Mouse (Mus musculus) midbrain, embryonic 13.5 days (tissue): ENCODE results near the gene Zfp654. TPM values are rescaled to one million over a fixed set of nuclear protein-coding genes. Genes with fewer than 3 reads are reported as not detected.

Experiments
- ATAC-seq: fragments of 200-750 bp; cut with Nextera tagmentation; 2 replicates; pipeline ENCODE4 v1.8.0; 2017; ENCODE audit warnings: mild to moderate bottlenecking, moderate TSS enrichment, moderate library complexity
- H3K27ac ChIP-seq: fragments of 300-500 bp; sonication (generic); 2 replicates; pipeline ENCODE4 v1.5.1; 2015; ENCODE audit warnings: inconsistent platforms, mild to moderate bottlenecking, moderate library complexity
- H3K27me3 ChIP-seq: fragments of 300-500 bp; sonication (generic); 2 replicates; pipeline ENCODE4 v1.6.1; 2015; ENCODE audit warnings: mild to moderate bottlenecking, inconsistent platforms
- H3K36me3 ChIP-seq: fragments of 300-500 bp; sonication (generic); 2 replicates; pipeline ENCODE4 v1.6.1; 2015; ENCODE audit warnings: mild to moderate bottlenecking, inconsistent platforms
- H3K4me1 ChIP-seq: fragments of 300-500 bp; sonication (generic); replicated peaks from 2 replicates; pipeline ENCODE4 v1.6.1; 2015; ENCODE audit warnings: inconsistent platforms
- H3K4me2 ChIP-seq: fragments of 300-500 bp; sonication (generic); replicated peaks from 2 replicates; pipeline ENCODE4 v1.6.1; 2015; ENCODE audit warnings: moderate library complexity, mild to moderate bottlenecking, inconsistent platforms
- H3K4me3 ChIP-seq: fragments of 300-500 bp; sonication (generic); replicated peaks from 2 replicates; pipeline ENCODE4 v1.5.1; 2015; ENCODE audit warnings: mild to moderate bottlenecking, inconsistent platforms
- H3K9ac ChIP-seq: fragments of 300-500 bp; sonication (generic); replicated peaks from 2 replicates; pipeline ENCODE4 v1.6.1; 2015; ENCODE audit warnings: mild to moderate bottlenecking, inconsistent platforms
- H3K9me3 ChIP-seq: fragments of 300-500 bp; sonication (generic); 2 replicates; pipeline ENCODE4 v1.6.1; 2016; ENCODE audit warnings: mild to moderate bottlenecking, inconsistent platforms
- WGBS: fragments of 180-500 bp; shearing (Covaris S2); methylation state at CpG from one replicate; pipeline ENCODE4 v1.1.7; 2015; 5-methylcytosine and 5-hydroxymethylcytosine counted together
- polyA plus RNA-seq: library from polyadenylated mRNA; unstranded; fragments of >200 nt; fragmentation: Nextera tagmentation; extraction: Ambion mirVana; gene quantifications from 2 replicates; pipeline ENCODE4 v1.2.1, GENCODE M21; 2015

Gene Zfp654
- polyA plus RNA-seq, 1 experiment from 2014 or later = 6.8 TPM

DNA sequence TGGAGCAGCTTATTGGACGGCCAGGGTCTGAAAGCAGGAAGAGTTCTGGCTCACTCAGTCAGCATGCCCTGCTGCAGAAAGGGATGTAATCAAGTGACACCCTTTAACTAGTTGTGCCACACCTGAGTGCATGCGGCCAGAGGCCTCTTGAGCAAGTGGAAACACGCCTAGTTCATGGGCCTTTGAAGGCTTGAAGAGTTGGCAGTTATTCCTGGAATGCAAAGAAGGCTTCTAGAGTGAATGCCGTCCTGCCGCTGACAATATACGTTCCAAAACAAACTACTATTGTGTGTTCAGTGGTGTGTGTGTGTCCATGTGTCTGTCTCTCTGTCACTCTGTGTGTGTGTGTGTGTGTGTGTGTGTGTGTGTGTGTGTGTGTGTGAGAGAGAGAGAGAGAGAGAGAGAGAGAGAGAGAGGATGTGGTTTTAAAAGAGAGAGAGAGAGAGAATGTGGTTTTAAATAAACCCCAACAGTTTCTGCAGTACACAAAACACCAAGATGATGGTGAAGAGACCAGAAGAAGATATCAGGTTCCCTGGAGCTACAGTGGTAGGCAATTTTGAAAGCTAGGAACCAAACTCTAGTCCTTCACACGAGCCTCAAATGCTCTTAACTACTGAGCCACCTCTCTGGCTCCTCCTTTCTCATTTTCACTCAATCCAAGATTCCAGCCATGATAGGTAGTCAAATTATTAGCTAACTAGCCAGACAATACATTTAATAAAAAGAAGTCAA lies 93.6 kb downstream of the Zfp654 start:
- ATAC-seq = no peak

GRCm38 (mm10) chr16:64756321-64756720 lies 95.1 kb downstream of the Zfp654 start:
- no peaks in the 10 kb centered on the region for H3K27me3 ChIP-seq
- no peak overlapping the region for H3K4me2 ChIP-seq
- WGBS = 87% methylated on average over 6 of the region's 6 CpGs
- H3K27ac ChIP-seq = no peak overlapping the region
- H3K9ac ChIP-seq = no peak overlapping the region
- no peak for ATAC-seq
- H3K36me3 ChIP-seq = peaks cover 7% of the 10 kb centered on the region
- no peaks in the 10 kb centered on the region for H3K4me1 ChIP-seq
- H3K4me3 ChIP-seq = no peak overlapping the region
- H3K9me3 ChIP-seq = no peaks in the 10 kb centered on the region

More for the DNA sequence above, 93.6 kb downstream of the Zfp654 start:
- Histone ChIP-seq H3K9me3 (0 out of 2 replicates have a peak, but pooled peaks cover under 1% of the 10 kb centered on the region), H3K27me3 (no peaks in the 10 kb centered on the region), H3K4me2 (no peak overlapping the region), H3K36me3 (peaks cover 16% of the 10 kb centered on the region), H3K4me3 (no peak overlapping the region), H3K4me1 (no peaks in the 10 kb centered on the region), H3K27ac (no peak overlapping the region), H3K9ac (no peak overlapping the region)
- 93% methylated on average over 7 of the region's 7 CpGs for WGBS

- Histone ChIP-seq H3K27me3 (no peaks in the 10 kb centered on the region), H3K27ac (no peak overlapping the region), H3K9ac (no peak overlapping the region), H3K4me1 (no peaks in the 10 kb centered on the region), H3K9me3 (no peaks in the 10 kb centered on the region), H3K4me2 (no peak overlapping the region), H3K4me3 (no peak overlapping the region), H3K36me3 (no peaks in the 10 kb centered on the region)
- peak; percentile 59 for ATAC-seq
- 52% methylated on average over 3 of the region's 3 CpGs for WGBS
Observed at GRCm38 (mm10) chr16:64754743-64755139, 96.7 kb downstream of the Zfp654 start.

GRCm38 (mm10) chr16:64753990-64754742 lies 97.3 kb downstream of the Zfp654 start:
- Histone ChIP-seq H3K27me3 (no peaks in the 10 kb centered on the region), H3K4me1 (no peaks in the 10 kb centered on the region), H3K4me2 (no peak overlapping the region), H3K36me3 (no peaks in the 10 kb centered on the region), H3K27ac (no peak overlapping the region), H3K9ac (no peak overlapping the region), H3K4me3 (no peak overlapping the region), H3K9me3 (no peaks in the 10 kb centered on the region)
- WGBS = 53% methylated on average over 3 of the region's 3 CpGs
- no peak for ATAC-seq

DNA sequence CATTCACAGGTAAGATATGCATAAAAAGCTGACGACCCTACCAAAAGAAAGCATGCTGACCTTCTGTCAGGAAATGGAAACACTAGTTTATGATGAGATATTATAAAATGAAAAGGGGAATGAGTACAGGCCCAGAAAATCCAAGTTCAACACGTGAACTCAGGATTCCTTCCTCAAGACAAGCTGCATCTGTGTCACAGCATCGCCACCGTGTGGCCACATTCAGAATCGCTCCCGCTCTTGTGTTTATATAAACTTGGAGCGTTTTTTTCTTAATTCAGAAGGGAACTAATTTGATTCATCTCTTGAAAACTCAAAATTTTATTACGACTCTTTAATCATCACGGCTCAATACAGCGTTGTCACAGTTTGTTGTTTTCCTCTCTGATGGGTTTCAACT lies 103.2 kb downstream of the Zfp654 start:
- Histone ChIP-seq H3K9me3 (no peaks in the 10 kb centered on the region), H3K27me3 (no peaks in the 10 kb centered on the region), H3K4me3 (no peak overlapping the region), H3K27ac (no peak overlapping the region), H3K4me2 (no peak overlapping the region), H3K4me1 (no peaks in the 10 kb centered on the region), H3K36me3 (no peaks in the 10 kb centered on the region), H3K9ac (no peak overlapping the region)
- 0 out of 2 replicates have a peak, but pooled peaks have one; percentile 41 for ATAC-seq
- 10% methylated on average over 10 of the region's 10 CpGs for WGBS

DNA sequence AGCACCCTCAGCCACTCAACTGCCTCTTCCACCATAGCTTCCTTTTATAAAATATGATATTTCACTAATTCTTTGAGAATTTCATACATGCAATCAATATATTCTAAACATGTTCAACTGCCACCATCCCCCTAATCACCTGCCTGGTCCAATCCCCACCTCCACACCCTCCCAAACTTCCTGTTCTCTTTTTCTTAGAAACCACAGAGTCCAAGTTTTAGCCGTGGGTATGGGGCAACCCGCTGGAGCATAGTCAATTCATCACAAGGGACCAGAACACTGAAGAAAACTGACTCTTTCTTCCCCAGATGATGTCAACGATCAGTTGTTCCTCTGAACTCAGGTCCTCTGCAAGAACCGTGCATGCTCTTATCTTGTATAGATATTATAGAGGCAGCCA lies 106.4 kb downstream of the Zfp654 start:
- Histone ChIP-seq H3K4me3 (no peak overlapping the region), H3K36me3 (no peaks in the 10 kb centered on the region), H3K9me3 (no peaks in the 10 kb centered on the region), H3K27ac (no peak overlapping the region), H3K27me3 (no peaks in the 10 kb centered on the region), H3K4me2 (no peak overlapping the region), H3K9ac (no peak overlapping the region), H3K4me1 (no peaks in the 10 kb centered on the region)
- no peak for ATAC-seq
- 87% methylated on average over 4 of the region's 4 CpGs for WGBS

- no peaks in the 10 kb centered on the region for H3K9me3 ChIP-seq
- no peaks in the 10 kb centered on the region for H3K36me3 ChIP-seq
- H3K27ac ChIP-seq = no peak overlapping the region
- H3K4me3 ChIP-seq = no peak overlapping the region
- H3K27me3 ChIP-seq = no peaks in the 10 kb centered on the region
- ATAC-seq = no peak
- no peaks in the 10 kb centered on the region for H3K4me1 ChIP-seq
- WGBS = 95% methylated on average over 5 of the region's 5 CpGs
- H3K9ac ChIP-seq = no peak overlapping the region
- H3K4me2 ChIP-seq = no peak overlapping the region
Observed at GRCm38 (mm10) chr16:64737289-64737688, 114.2 kb downstream of the Zfp654 start.

Other genes starting within 250 kb of the Zfp654 start
- gene Csnka2ip, start 249.2 kb downstream of the Zfp654 start, polyA plus RNA-seq = not detected in 2 replicates
- 22.2 and 24.5 TPM in 2 replicates for gene 4930453N24Rik, start 80.5 kb downstream of the Zfp654 start, polyA plus RNA-seq
- gene Cggbp1, start 344 bp upstream of the Zfp654 start, polyA plus RNA-seq = 78.9 and 84.5 TPM in 2 replicates